Mouse (Mus musculus) lung, postnatal 0 days (tissue): ENCODE results near the gene Arpc4.

Experiments
- CTCF ChIP-seq: IDR thresholded peaks from 2 replicates; pipeline ENCODE4 v1.5.1; 2016; ENCODE audit warnings: antibody characterized with exemption, mild to moderate bottlenecking
- EP300 ChIP-seq: IDR thresholded peaks from 2 replicates; pipeline ENCODE4 v1.6.1; 2016; ENCODE audit warnings: antibody characterized with exemption, mild to moderate bottlenecking, control low read depth

- TF ChIP-seq CTCF (no peak), EP300 (no peak)
Measured at GRCm38 (mm10) chr6:113393951-113394350, 16.0 kb downstream of the Arpc4 start.
